Comparison of ENCODE assay signal across 10 mouse cellular contexts in the genomic region with DNA sequence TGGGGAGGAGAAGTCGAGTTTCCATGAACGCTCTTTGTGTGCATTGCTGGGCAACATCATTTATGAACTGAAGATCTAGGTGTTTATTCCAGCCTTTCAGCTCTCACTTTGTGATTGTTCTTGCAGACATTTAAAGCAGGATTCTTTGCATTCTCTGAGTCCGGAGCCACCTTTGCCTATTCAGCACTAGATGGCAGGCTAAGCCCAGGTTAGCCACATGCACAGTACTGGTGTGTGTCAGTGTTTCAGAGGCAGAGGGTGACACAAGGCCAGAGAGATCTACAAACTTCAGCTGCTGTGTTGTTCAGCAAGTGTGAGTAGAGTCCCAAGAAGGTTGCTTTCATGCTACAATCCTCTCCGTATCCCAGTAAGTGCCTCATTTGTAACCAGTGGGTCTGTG. TPM values are rescaled to one million over a fixed set of nuclear protein-coding genes. Genes with fewer than 3 reads are reported as not detected.
DNase-seq lines count a peak whose midpoint lies in the region; ATAC-seq and TF ChIP-seq lines count a peak whose summit lies in the region.
"Not testable (repeated sequence)": the region's sequence is repeated elsewhere in the genome, so short reads cannot be mapped to it uniquely, and the experiment has no call there.
"Had no signal": no experiment of that assay in that cellular context is flagged by ENCODE, and none has a peak within 500 bp of the region (broad histone marks: within the 10 kb centered on the region; RNA-seq: fewer than 3 reads in every experiment).

No protein-coding gene starts in this region.

- 23% methylated on average over 4 of the region's 4 CpGs for WGBS in intestine, embryonic 16.5 days
- WGBS in lung, postnatal 0 days = 32% methylated on average over 4 of the region's 4 CpGs

- not testable (repeated sequence) for DNase-seq in Patski (ENCODE audit: low read depth, low spot score)
- DNase-seq in embryo, embryonic 10 days (ENCODE audit: low spot score) = peak; percentile 67
- DNase-seq in layer of hippocampus, postnatal 14 days (ENCODE audit: low spot score in 2 of 2) = peak; percentile 56 to 69
- peak; percentile 68 for DNase-seq in lung, postnatal 0 days (ENCODE audit: low spot score)
- DNase-seq in right cerebral cortex, adult 2 months (ENCODE audit: low spot score in 2 of 2) = peak; percentile 69 to 75

- peak; percentile 63 for TF ChIP-seq CTCF in Patski (IDR thresholded peaks at IDR 0.05)
- peak; percentile 78 for TF ChIP-seq CTCF in lung, postnatal 0 days (IDR thresholded peaks at IDR 0.05)

- H3K4me3 ChIP-seq in intestine, embryonic 16.5 days (ENCODE audit: low read length); lung, postnatal 0 days (ENCODE audit: low read depth, low read length): not testable (repeated sequence)

- not testable (repeated sequence) for H3K4me2 ChIP-seq in intestine, embryonic 16.5 days (ENCODE audit: low read depth, low read length); lung, postnatal 0 days (replicated peaks; ENCODE audit: low read depth, low read length)

- not testable (repeated sequence) for H3K27me3 ChIP-seq in Patski; intestine, embryonic 16.5 days (replicated peaks; ENCODE audit: control insufficient read depth, insufficient read depth, low read length); lung, postnatal 0 days (replicated peaks; ENCODE audit: insufficient read depth, low read length)

- ATAC-seq in Patski = not testable (repeated sequence)
- peak; percentile 78 for ATAC-seq in granulocyte monocyte progenitor cell, adult 5-6 weeks (replicated peaks; ENCODE audit: poor library complexity, severe bottlenecking)
- ATAC-seq in intestine, embryonic 16.5 days = 0 out of 2 replicates have a peak, but pooled peaks have one; percentile 71
- peak; percentile 77 for ATAC-seq in lung, postnatal 0 days

- H3K9ac ChIP-seq in intestine, embryonic 16.5 days (ENCODE audit: low read depth, low read length); lung, postnatal 0 days (replicated peaks; ENCODE audit: low read depth): not testable (repeated sequence)

- not testable (repeated sequence) for TF ChIP-seq EP300 in lung, postnatal 0 days (IDR thresholded peaks at IDR 0.05)

- H3K36me3 ChIP-seq in intestine, embryonic 16.5 days (ENCODE audit: control insufficient read depth, insufficient read depth, low read length); lung, postnatal 0 days (ENCODE audit: insufficient read depth, low read length): not testable (repeated sequence)

- not testable (repeated sequence) for H3K4me1 ChIP-seq in intestine, embryonic 16.5 days (ENCODE audit: control insufficient read depth, insufficient read depth, low read length); lung, postnatal 0 days (ENCODE audit: insufficient read depth, low read depth, low read length)

- CTCF ChIA-PET in Patski (lab: Charles Lee) = not testable (repeated sequence)

- in situ Hi-C loops in Patski (cut with MboI; ENCODE audit: low pct_unique_long_range_greater_than_20kb) = not testable (repeated sequence)

- not testable (repeated sequence) for H3K27ac ChIP-seq in intestine, embryonic 16.5 days (ENCODE audit: low read length); lung, postnatal 0 days (ENCODE audit: low read length)

- H3K9me3 ChIP-seq in intestine, embryonic 16.5 days (ENCODE audit: control insufficient read depth, low read length); lung, postnatal 0 days (ENCODE audit: low read length): not testable (repeated sequence)

- POLR2A ChIA-PET in Patski (lab: Charles Lee) = not testable (repeated sequence)

RNA-seq across cellular contexts. Expression of a gene that starts 1.7 kb away (rescaled TPM):
- not detected for polyA plus RNA-seq in Patski (2021)
- total RNA-seq in granulocyte monocyte progenitor cell, adult 5-6 weeks (2014; fragmentation: Nextera tagmentation) = not detected in 2 replicates
- total RNA-seq in granulocyte monocyte progenitor cell, adult 5-6 weeks (2017) = not detected in 2 replicates
- not detected in 2 replicates for polyA plus RNA-seq in intestine, embryonic 16.5 days (2015; fragmentation: Nextera tagmentation; extraction: Ambion mirVana)
- not detected for total RNA-seq in layer of hippocampus, postnatal 14 days (2021)
- not detected in 2 replicates for polyA plus RNA-seq in lung, postnatal 0 days (2015; fragmentation: Nextera tagmentation; extraction: Ambion mirVana)
- total RNA-seq: adrenal gland, postnatal 4 days had no signal
- polyA plus RNA-seq: embryonic facial prominence, embryonic 15.5 days; limb, embryonic 10.5 days had no signal

RNA-seq across cellular contexts. Expression of a gene that starts 45.2 kb away (rescaled TPM):
- polyA plus RNA-seq in Patski (2021) = 78.7 TPM
- 61.4 and 63.9 TPM in 2 replicates for total RNA-seq in granulocyte monocyte progenitor cell, adult 5-6 weeks (2014; fragmentation: Nextera tagmentation)
- total RNA-seq in granulocyte monocyte progenitor cell, adult 5-6 weeks (2017) = 96.3 and 105 TPM in 2 replicates
- 20.2 and 51.9 TPM in 2 replicates for polyA plus RNA-seq in intestine, embryonic 16.5 days (2015; fragmentation: Nextera tagmentation; extraction: Ambion mirVana)
- 100 to 1,000 TPM; 128 to 136 TPM for total RNA-seq in layer of hippocampus, postnatal 14 days (2021)
- 42.1 and 44.8 TPM in 2 replicates for polyA plus RNA-seq in lung, postnatal 0 days (2015; fragmentation: Nextera tagmentation; extraction: Ambion mirVana)
